Mouse (Mus musculus): Measurements from ENCODE around the gene Cdc42bpb. TPM values are rescaled to one million over a fixed set of nuclear protein-coding genes. Genes with fewer than 3 reads are reported as not detected.

The Cdc42bpb gene
- polyA plus RNA-seq, 1 experiment, result 164 TPM

DNA sequence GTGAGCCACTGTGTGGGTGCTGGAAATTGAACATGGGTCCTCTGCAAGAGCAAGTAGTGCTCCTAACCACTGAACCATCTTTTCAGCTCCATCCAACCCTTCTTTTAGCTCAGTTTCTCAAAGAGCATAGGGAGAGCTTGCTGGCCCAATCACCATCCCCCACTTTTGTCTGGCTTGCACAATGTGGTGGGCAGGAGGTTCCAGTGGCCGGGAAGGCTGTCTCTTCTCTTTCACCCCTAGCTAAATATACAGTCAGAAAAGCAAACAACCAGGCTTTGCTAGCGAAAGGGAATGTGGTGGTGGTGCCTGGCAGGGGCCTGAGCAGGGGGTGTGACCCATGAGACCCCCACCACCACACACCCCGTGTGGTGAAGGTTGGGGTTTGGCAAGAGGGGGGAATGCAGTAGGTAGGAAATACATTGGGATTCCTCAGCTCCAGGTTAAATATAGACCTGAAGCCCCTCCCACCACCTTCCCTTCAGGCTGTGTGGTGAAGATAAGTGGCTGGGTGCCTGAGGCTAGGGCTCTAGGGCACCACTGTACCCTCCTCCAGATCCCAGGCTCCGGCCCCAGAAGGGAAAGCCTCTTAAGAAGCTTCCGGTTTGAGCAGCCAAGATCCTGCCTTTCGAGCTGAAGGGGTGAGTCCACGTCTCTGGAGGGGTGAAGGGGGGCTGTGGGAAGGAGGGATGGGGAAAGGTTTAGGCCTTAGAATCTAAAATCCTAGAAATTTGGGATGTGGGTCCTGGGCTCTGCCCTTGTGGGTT is 43.6 kb upstream of the Cdc42bpb start:
- Histone ChIP-seq H3K4me1 (ENCODE audit: control insufficient read depth, insufficient read depth, low read length) (no peaks in the 10 kb centered on the region), H3K27me3 (replicated peaks; ENCODE audit: control insufficient read depth, insufficient read depth, low read length) (no peaks in the 10 kb centered on the region), H3K4me3 (ENCODE audit: insufficient read depth, low read depth, low read length) (no peak overlapping the region), H3K36me3 (ENCODE audit: control insufficient read depth, insufficient read depth, low read length) (no peaks in the 10 kb centered on the region), H3K27ac (ENCODE audit: insufficient read depth, low read depth, low read length) (no peak overlapping the region)
- WGBS, result 51% methylated on average over 7 of the region's 7 CpGs
- DNase-seq, result no peak
- TF ChIP-seq POLR2A (IDR thresholded peaks at IDR 0.05; ENCODE audit: low read depth, low read length), result no peak
- no peak for TF ChIP-seq CTCF (conservative IDR thresholded peaks at IDR 0.05; ENCODE audit: insufficient read depth, insufficient read length, low read depth, low read length)

DNA sequence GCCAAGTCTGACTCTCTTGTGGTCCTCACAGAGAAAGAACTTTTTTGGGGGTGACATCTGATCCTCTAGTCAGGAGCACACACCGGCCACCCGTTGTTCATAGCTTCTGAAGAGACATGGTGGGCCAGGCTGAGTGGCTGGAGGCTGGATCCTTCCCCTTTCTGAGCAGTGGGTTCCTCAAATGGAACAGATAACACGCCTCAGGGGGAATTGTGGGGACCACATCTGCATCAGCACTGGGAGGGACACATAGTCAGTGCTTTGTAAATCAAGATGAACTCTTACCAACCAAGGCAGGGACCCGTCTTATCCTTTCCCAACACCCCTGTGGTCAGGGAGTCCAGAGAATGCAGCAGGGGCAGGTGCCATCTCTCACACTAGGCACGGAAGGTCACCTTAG is 42.4 kb upstream of the Cdc42bpb start:
- WGBS, result 83% methylated on average over 5 of the region's 5 CpGs
- no peak for TF ChIP-seq POLR2A (IDR thresholded peaks at IDR 0.05; ENCODE audit: low read depth, low read length)
- no peak for TF ChIP-seq CTCF (conservative IDR thresholded peaks at IDR 0.05; ENCODE audit: insufficient read depth, insufficient read length, low read depth, low read length)
- DNase-seq, result no peak

DNA sequence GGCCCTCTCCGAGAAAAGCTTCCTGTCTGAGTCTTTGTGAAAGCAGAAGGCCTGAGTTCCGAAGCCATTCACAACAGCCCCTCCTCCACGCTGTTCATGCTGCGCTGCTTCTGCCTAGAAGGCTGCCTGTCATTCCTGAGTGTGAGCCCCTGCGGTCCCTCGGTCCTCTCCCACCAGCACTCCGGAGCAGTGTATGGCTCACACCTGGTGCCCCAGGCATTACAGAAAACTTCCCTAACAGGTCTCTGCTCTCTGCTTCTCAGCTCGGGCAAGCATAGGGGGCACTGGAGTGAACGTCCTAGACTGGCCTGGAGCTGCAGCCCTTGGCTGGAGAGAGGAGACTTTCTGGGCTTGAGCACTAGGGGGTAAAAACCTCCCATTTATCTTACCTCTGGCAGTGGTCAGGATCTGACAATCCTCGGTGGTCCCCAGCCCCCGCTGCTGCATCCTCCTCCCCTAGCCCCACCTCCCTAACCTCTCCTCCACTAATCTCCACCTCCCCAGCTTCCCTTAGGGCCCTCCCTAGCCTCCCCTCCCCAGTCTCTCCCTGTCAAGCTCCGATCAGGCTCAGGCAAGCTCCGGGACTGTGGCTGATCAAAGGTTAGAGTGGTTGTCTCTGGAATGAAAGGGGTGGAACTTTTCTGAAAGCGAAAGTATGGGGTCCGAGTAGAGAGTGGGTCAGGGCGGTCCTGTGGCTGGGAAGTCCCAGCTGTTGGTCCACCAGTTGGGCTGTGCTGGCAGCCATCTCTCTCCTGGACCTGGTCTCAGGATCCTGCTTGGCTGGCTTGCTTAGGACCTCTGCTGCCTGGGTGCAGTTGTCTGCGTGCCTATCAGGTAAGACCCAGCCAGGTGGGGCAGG is 39.6 kb upstream of the Cdc42bpb start, which contains the start of gene Exoc3l4:
Gene Exoc3l4 (plus strand): TSS at position 97 of the 859 bp plus-strand sequence.
- no peaks in the 10 kb centered on the region for H3K36me3 ChIP-seq (ENCODE audit: control insufficient read depth, insufficient read depth, low read length)
- no peaks in the 10 kb centered on the region for H3K4me1 ChIP-seq (ENCODE audit: control insufficient read depth, insufficient read depth, low read length)
- TF ChIP-seq POLR2A (IDR thresholded peaks at IDR 0.05; ENCODE audit: low read depth, low read length) (no peak), CTCF (conservative IDR thresholded peaks at IDR 0.05; ENCODE audit: insufficient read depth, insufficient read length, low read depth, low read length) (no peak)
- H3K27ac ChIP-seq (ENCODE audit: insufficient read depth, low read depth, low read length), result peak within 1 kb of the TSS; percentile 57; the same call in 1 of the 2 replicates
- WGBS, result 9% methylated on average over 17 of the region's 17 CpGs
- H3K4me3 ChIP-seq (ENCODE audit: insufficient read depth, low read depth, low read length), result peak within 1 kb of the TSS; percentile 57
- no peaks in the 10 kb centered on the region for H3K27me3 ChIP-seq (replicated peaks; ENCODE audit: control insufficient read depth, insufficient read depth, low read length)
- DNase-seq, result peak; percentile 65

More for the DNA sequence above, 42.4 kb upstream of the Cdc42bpb start:
- no peaks in the 10 kb centered on the region for H3K4me1 ChIP-seq (ENCODE audit: control insufficient read depth, insufficient read depth, low read length)
- H3K27ac ChIP-seq (ENCODE audit: insufficient read depth, low read depth, low read length), result no peak overlapping the region
- H3K4me3 ChIP-seq (ENCODE audit: insufficient read depth, low read depth, low read length), result no peak overlapping the region
- no peaks in the 10 kb centered on the region for H3K36me3 ChIP-seq (ENCODE audit: control insufficient read depth, insufficient read depth, low read length)
- no peaks in the 10 kb centered on the region for H3K27me3 ChIP-seq (replicated peaks; ENCODE audit: control insufficient read depth, insufficient read depth, low read length)

DNA sequence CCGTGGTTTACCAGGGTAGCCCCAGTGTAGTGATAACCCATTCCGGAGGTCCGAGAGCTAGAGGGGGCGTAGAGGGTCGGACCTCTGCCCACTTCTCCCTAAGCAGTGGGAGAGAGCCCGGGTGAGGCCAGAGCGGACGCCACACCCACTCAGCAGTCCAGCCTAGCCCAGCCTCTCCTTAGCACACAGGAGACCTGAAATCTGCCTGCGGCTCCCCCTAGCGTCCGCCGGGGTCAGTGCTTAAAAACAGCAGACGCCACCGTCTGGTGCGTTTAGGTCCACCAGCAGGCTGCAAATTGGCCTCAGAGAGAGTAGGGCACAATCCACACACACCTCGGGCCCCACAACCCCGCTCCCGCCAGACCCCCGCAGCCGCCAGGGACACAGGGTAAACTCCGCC is 35.8 kb upstream of the Cdc42bpb start:
- TF ChIP-seq POLR2A (IDR thresholded peaks at IDR 0.05; ENCODE audit: low read depth, low read length) (no peak), CTCF (conservative IDR thresholded peaks at IDR 0.05; ENCODE audit: insufficient read depth, insufficient read length, low read depth, low read length) (peak; percentile 98)
- H3K4me1 ChIP-seq (ENCODE audit: control insufficient read depth, insufficient read depth, low read length), result no peaks in the 10 kb centered on the region
- no peaks in the 10 kb centered on the region for H3K27me3 ChIP-seq (replicated peaks; ENCODE audit: control insufficient read depth, insufficient read depth, low read length)
- H3K4me3 ChIP-seq (ENCODE audit: insufficient read depth, low read depth, low read length), result no peak overlapping the region
- 1% methylated on average over 21 of the region's 21 CpGs for WGBS
- H3K36me3 ChIP-seq (ENCODE audit: control insufficient read depth, insufficient read depth, low read length), result no peaks in the 10 kb centered on the region
- H3K27ac ChIP-seq (ENCODE audit: insufficient read depth, low read depth, low read length), result peak overlapping the region; percentile 27
- peak; percentile 95 for DNase-seq

DNA sequence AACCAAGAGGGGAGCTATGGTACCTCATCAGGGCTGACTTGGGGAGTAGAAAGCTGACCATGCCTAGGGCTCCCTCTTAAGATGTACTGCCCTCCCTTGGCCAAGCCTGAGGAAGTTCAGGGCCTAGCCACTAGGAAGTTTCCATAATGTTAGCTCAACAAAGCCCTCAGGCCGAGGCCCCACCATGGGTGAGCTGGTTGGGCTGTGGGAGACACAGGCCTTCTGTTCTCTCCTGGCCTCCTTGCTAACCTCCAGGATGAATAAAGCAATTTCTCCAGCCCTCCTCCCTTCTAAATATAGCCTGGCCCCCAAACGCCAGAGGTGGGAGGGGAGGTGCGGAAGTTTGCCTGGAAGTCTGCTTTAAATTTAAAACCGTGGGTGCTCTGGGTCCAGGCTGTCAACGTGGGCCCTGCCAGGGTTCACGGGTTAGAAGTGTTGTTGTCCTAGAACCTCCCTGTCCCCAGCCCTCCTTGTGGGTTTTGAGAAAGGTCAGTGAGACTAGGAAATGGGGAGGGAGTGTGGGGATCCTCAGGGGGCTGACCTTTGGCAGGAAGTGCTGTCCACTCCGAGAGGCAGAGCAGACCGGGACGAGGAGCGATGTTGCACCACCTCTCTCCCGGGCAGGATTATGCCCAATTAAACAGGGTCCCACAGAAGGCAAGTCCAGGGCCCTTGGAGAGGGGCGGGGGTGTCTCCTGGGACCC is 35.2 kb upstream of the Cdc42bpb start:
- H3K4me1 ChIP-seq (ENCODE audit: control insufficient read depth, insufficient read depth, low read length), result no peaks in the 10 kb centered on the region
- TF ChIP-seq POLR2A (IDR thresholded peaks at IDR 0.05; ENCODE audit: low read depth, low read length) (no peak), CTCF (conservative IDR thresholded peaks at IDR 0.05; ENCODE audit: insufficient read depth, insufficient read length, low read depth, low read length) (no peak)
- WGBS, result 34% methylated on average over 12 of the region's 12 CpGs
- DNase-seq, result peak; percentile 67
- H3K4me3 ChIP-seq (ENCODE audit: insufficient read depth, low read depth, low read length), result no peak overlapping the region
- no peaks in the 10 kb centered on the region for H3K27me3 ChIP-seq (replicated peaks; ENCODE audit: control insufficient read depth, insufficient read depth, low read length)
- peak overlapping the region; percentile 27 for H3K27ac ChIP-seq (ENCODE audit: insufficient read depth, low read depth, low read length)
- no peaks in the 10 kb centered on the region for H3K36me3 ChIP-seq (ENCODE audit: control insufficient read depth, insufficient read depth, low read length)

DNA sequence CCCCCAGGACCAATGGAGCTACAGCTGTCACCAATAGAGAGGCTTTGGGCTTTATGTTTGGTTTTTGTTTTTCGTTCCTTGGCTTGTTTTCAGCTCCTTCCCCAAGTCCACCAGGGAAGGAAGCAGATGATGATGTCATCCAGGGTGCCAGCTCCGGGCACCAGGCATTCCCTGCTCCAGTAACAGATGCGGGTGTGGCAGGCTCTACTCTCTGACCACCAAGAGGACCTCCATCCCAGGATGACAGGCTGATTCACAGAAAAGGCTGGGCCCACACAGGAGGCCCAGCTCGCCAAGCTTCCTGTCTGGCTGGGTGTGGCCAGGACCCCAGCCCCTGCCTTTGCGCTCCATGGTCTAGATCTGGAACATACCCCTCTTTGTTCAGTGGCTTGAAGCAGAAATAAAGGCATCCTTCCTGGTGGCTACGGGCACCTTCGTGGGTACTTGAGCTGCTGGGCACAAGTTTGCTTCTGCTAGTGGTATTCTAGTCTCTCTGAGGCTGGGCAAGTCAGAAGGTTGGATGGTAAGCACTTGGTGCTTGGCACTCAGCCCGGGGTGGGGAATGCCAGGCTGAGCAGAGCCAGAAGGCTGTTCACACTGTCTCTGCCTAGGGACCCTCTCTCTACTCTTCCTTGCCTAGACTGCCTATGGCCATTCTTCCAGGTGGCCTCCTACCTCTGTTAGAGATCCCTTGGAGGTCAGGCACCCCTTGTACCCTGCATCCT is 34.3 kb upstream of the Cdc42bpb start:
- Histone ChIP-seq H3K4me3 (ENCODE audit: insufficient read depth, low read depth, low read length) (no peak overlapping the region), H3K27ac (ENCODE audit: insufficient read depth, low read depth, low read length) (no peak overlapping the region), H3K4me1 (ENCODE audit: control insufficient read depth, insufficient read depth, low read length) (no peaks in the 10 kb centered on the region), H3K36me3 (ENCODE audit: control insufficient read depth, insufficient read depth, low read length) (no peaks in the 10 kb centered on the region), H3K27me3 (replicated peaks; ENCODE audit: control insufficient read depth, insufficient read depth, low read length) (no peaks in the 10 kb centered on the region)
- TF ChIP-seq CTCF (conservative IDR thresholded peaks at IDR 0.05; ENCODE audit: insufficient read depth, insufficient read length, low read depth, low read length), result no peak
- TF ChIP-seq POLR2A (IDR thresholded peaks at IDR 0.05; ENCODE audit: low read depth, low read length), result no peak
- DNase-seq, result no peak
- WGBS, result 75% methylated on average over 8 of the region's 8 CpGs
